In genomic region chr5:103430986-103431385, GRCm38 (mm10) we compare ENCODE assay signal across 18 mouse cellular contexts. TPM values are rescaled to one million over a fixed set of nuclear protein-coding genes. Genes with fewer than 3 reads are reported as not detected.
A peak's percentile ranks its signal among the peaks of the same experiment; 100 is the strongest.
DNase-seq lines count a peak whose midpoint lies in the region; TF ChIP-seq lines count a peak whose summit lies in the region.
"Had no signal": no experiment of that assay in that cellular context is flagged by ENCODE, and none has a peak within 500 bp of the region (broad histone marks: within the 10 kb centered on the region; RNA-seq: fewer than 3 reads in every experiment).

No protein-coding gene starts in this region.

- H3K79me2 ChIP-seq in heart, adult 2 months (replicated peaks; ENCODE audit: control insufficient read depth, insufficient read depth, low read length): no peaks in the 10 kb centered on the region

- intact Hi-C loops in heart, adult 2 months (cut with DNase I): no loop called here

- no peak overlapping the region for H3K4me3 ChIP-seq in heart, adult 2 months
- H3K4me3 ChIP-seq in layer of hippocampus, adult 2 months: no peak overlapping the region
- H3K4me3 ChIP-seq: forebrain, embryonic 10.5 days; forebrain, embryonic 13.5 days; hindbrain, embryonic 12.5 days; hindbrain, embryonic 15.5 days had no signal

- no peak for TF ChIP-seq POLR2A in heart, adult 2 months (IDR thresholded peaks at IDR 0.05; ENCODE audit: insufficient read depth, low read depth, low read length)

- no peaks in the 10 kb centered on the region for H3K36me3 ChIP-seq in heart, adult 2 months (ENCODE audit: control insufficient read depth, insufficient read depth, low read length)
- H3K36me3 ChIP-seq: hindbrain, embryonic 12.5 days; hindbrain, embryonic 15.5 days had no signal

- TF ChIP-seq CTCF in heart, adult 2 months (IDR thresholded peaks at IDR 0.05): no peak
- no peak for TF ChIP-seq CTCF in layer of hippocampus, adult 2 months (conservative IDR thresholded peaks at IDR 0.05)

- H3K27ac ChIP-seq in heart, adult 2 months: no peak overlapping the region
- H3K27ac ChIP-seq in layer of hippocampus, adult 2 months: 0 out of 2 replicates have a peak overlapping the region, but pooled peaks have one; percentile 10
- H3K27ac ChIP-seq: forebrain, embryonic 10.5 days; forebrain, embryonic 13.5 days; hindbrain, embryonic 12.5 days; hindbrain, embryonic 15.5 days had no signal

- H3K27me3 ChIP-seq in heart, adult 2 months (ENCODE audit: control insufficient read depth, insufficient read depth, low read length): no peaks in the 10 kb centered on the region
- H3K27me3 ChIP-seq: forebrain, embryonic 13.5 days; hindbrain, embryonic 12.5 days had no signal

- no peak for TF ChIP-seq EP300 in heart, adult 2 months (IDR thresholded peaks at IDR 0.05; ENCODE audit: insufficient read depth, low read depth, low read length)

- DNase-seq in heart, adult 11 months: peak; percentile 79
- DNase-seq in heart, adult 2 months: no peak
- peak; percentile 44 to 60 for DNase-seq in kidney, adult 8-10 months
- no peak for DNase-seq in kidney, postnatal 10 days
- no peak for DNase-seq in layer of hippocampus, adult 2 months (ENCODE audit: low spot score in 2 of 2)
- DNase-seq in layer of hippocampus, postnatal 36 days: no peak
- peak; percentile 6 for DNase-seq in yolk sac, embryonic 10.5 days (ENCODE audit: low spot score)
- no peak for DNase-seq in urinary bladder, postnatal 25 days (ENCODE audit: low spot score)
- DNase-seq: adrenal gland, adult 2 months; adrenal gland, postnatal 14 days; cerebellum, adult 11 months; cerebellum, adult 2 months; cerebellum, adult 9-11 months; cerebellum, postnatal 25 days had no signal

- H3K4me1 ChIP-seq in heart, adult 2 months (ENCODE audit: control insufficient read depth, insufficient read depth, low read length): no peaks in the 10 kb centered on the region

- no peak overlapping the region for H3K9ac ChIP-seq in heart, adult 2 months (ENCODE audit: low read depth, low read length)
- H3K9ac ChIP-seq: forebrain, embryonic 13.5 days; hindbrain, embryonic 12.5 days; hindbrain, embryonic 15.5 days had no signal

- 85% methylated on average over 3 of the region's 3 CpGs for WGBS in heart, adult 2 months

RNA-seq across cellular contexts. Expression of gene Ptpn13, which starts 6.0 kb away (rescaled TPM):
- total RNA-seq in heart, adult 2 months (2021): 1 to 10 TPM; 5.3 to 5.8 TPM
- 2.1 and 3.6 TPM in 2 replicates for polyA plus RNA-seq in heart, adult 2 months (2012; rRNA removed)
- 10 to 100 TPM in 1 of 2 experiments, 1 to 10 TPM in 1; 9.7 to 13.4 TPM for total RNA-seq in layer of hippocampus, adult 2 months (2021)
- 10 to 100 TPM; 10.5 to 10.6 TPM for total RNA-seq in layer of hippocampus, postnatal 36 days (2021)

Comparison
In these comparisons a context has a peak if more than half of its experiments do, and no peak if none do; other contexts are left out.
1. DNase-seq: peak in heart, adult 11 months (single experiment), kidney, adult 8-10 months (2 of 2) and yolk sac, embryonic 10.5 days (single experiment); none in heart, adult 2 months (0 of 2), kidney, postnatal 10 days (single experiment), layer of hippocampus, adult 2 months (0 of 2), layer of hippocampus, postnatal 36 days (0 of 2) and urinary bladder, postnatal 25 days (single experiment).